Mouse (Mus musculus): ENCODE results near the gene Emilin1.
A peak's percentile ranks its signal among the peaks of the same experiment; 100 is the strongest.

Gene Emilin1

DNA sequence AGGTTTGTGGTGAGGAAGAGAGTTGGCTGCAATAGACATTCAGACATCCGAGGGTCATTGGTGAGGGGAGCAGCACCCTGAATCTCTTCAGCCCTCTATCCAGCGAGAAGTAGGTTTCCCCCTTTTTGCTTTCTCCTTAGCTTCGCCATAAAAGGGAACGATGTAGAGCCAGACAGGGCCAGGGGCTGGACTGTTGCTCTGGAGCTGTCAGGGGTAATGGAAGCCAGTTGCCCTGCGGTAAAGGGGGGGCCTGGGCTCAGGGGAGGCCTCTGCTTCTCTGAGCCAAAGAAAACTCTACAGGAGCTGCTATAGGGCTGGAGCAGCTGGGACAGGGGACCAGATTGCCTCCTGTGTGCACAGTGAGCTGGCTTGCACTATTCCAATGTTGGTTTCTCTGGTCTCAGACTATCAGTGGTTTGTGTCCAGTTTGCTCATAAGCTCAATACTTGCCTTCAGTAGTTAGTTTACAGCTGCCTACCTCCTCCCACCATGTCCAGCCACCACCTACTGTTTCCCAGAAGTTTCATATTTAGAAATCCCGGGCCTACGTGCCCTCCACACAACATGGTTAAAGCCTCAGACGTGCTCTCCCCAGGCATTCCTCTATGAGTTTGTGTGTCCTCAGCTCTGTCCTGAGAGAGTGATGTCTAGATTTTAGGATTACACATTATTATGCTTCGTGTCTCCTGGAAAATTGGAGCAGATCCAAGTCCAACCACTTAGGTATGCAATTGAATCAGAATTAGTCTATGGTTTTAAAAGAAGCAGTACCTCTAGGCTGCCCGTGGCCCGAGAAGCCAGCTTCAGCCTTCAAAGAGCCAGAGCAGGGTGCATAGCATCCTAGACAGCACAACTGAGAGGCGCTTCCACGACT lies 4.5 kb upstream of the Emilin1 start:
- no peak for DNase-seq

DNA sequence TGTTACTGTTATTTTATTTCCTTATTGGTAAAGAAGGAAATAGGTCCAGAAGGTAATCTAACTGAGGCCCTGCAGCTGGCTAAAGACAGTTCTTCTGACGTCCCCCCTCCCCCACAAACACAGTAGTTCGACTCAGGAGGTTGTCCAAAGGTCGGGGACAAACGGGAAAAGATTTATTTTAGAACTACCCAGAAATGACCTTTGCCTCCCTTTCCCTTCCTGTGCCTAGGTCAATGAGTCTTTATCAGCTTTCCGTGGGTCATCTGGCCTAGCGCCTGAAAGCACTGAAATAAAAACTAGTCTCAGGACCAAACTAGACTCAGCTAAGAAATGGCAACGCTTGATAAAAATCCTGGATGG lies 3.9 kb upstream of the Emilin1 start:
- no peak for DNase-seq

DNA sequence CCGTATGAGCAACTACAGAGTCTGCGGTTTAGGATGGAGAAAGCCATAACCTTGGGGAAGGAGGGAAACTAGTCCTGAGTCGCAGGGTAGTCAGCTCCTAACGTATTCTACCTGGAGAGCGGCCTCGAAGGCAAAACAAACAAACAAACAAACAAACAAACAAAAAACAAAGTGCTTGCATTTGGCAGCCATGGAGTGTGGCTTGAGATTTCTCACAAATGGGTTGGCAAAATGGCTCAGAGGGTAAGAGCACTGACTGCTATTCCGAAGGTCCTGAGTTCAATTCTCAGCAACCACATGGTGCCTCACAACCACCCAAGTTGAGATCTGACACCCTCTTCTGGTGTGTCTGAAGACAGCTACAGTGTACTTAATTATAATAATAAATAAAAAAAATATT lies 3.3 kb upstream of the Emilin1 start:
- no peak for DNase-seq

DNA sequence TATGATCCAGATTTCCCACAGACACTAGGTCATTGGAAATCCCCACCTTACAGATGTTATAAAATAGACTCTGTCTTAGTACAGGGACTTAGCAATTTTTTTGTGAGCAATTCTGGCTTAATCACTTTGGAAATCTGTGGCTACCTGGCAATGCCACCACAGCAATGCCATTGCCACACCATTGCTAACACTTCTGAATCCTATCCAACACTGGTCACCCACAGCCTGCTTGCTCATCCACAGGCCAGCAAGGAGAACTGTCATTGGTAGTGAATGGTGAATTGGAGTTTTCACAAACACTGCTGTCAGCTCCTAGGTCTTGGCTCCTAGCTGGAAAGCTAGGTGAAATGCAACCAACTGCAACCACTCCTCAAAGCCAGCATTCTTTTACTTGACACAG lies 2.7 kb upstream of the Emilin1 start:
- DNase-seq: no peak

DNA sequence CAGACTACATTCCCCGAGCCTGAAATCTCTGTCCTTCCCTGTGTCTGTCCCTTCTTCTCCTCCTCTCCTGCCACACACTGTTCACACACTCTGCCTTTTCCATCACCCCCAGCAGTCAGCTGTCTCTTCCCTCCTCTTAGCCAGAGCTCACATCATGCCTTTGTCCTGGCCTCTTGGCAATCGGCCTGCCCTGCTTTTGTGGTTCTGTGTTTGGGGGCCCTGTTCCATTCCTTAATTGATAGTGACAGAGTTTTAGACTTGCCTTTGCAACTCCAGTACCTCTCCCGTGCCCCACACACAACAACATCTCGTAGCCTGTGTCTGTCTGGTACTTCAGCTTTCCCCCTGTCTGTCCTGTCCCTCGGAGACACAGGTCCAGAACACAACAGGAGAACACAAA lies 1.0 kb upstream of the Emilin1 start:
- no peak for DNase-seq

DNA sequence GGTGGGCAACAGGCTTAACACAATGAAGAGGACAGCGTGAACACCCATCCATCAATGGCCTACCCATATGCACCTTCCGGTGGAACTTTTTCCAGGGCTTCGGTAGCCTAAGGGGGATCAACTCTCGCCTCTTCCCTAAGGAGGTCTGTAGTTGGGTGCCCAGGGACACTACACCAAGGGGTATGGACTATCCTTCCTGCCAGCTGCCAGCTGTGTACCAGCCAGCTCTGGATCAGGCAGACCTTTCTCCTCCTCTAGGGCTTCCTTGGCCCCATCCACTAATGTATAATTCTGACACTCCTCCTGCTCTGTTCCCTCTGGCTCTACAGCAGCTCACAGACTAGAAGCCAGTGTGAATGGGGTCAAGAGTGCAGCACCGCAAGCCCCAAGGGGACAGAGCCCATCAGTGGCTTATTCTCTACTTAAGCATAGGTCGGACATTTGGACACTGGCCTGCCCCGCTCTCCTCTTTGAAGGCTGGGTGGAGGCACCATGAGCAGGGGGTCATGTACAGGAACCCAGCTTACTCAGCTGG lies 966 bp downstream of the Emilin1 start:
- no peak for DNase-seq

DNA sequence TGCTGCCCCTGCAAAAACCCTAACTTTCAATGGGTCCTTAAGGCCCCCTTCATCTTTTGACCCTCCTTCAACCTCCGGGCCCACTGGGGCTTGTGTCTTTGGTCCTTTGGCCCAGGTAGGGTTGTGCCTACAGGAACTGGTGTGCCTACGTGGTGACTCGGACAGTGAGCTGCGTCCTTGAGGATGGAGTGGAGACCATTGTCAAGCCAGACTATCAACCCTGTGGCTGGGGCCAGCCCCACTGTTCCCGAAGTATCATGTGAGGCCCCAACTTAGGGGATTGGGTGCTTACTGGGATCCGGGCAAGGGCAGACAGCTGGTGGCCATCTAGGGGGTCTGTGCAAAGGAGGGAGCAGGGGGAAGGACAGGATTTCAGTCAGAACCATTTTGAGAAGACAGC lies 1.6 kb downstream of the Emilin1 start:
- DNase-seq: no peak

DNA sequence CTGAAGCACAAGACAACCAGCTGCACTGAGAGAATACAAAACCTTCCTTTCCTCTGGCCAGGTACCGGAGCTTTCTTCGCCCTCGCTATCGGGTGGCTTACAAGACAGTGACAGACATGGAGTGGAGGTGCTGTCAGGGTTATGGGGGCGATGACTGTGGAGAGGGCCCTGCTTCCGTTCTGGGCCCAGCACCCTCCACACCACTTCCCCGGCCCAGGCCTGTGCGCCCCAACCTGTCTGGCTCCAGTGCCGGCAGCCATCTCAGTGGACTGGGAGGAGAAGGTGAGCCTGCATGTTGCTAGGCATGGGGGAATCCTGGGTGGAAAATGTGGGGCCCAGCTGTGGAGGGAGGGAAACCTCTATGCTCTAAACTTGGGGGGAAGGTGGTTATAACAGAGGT lies 2.3 kb downstream of the Emilin1 start:
- DNase-seq: no peak

DNA sequence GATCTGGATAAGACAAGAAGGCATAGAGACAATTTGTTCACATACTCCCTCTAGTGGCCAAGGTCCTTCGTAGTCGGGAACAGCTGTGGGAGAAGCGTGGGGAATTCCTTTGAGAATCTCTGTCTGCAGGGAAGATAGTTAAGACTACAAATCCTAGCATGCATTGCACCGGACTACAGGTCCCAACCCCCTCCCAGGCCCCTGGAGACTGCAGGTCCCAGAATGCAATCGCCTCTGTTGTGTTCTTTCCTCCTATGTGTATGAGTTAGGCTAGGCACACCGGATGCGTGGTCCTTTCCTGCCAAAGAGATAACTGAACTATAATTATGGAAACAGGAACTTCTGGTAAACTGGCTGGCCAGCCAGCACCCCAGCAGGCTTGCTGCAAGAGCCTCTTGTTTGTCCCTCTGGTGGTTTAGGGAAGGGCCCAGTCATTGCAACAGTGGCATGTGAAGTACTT lies 2.8 kb downstream of the Emilin1 start:
- DNase-seq: peak; percentile 80

DNA sequence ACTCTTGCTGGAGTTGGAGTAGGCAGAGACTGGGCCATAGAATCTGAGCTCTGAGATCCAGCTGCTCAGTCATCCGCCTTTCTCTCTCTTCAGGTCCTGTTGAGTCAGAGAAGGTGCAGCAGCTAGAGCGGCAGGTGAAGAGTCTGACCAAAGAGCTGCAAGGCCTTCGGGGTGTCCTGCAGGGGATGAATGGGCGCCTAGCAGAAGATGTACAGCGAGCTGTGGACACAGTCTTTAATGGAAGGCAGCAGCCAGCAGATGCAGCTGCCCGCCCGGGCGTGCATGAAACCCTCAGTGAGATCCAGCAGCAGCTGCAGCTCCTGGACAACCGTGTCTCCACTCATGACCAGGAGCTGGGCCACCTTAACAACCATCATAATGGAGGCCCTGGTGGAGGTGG lies 3.6 kb downstream of the Emilin1 start:
- DNase-seq: no peak

DNA sequence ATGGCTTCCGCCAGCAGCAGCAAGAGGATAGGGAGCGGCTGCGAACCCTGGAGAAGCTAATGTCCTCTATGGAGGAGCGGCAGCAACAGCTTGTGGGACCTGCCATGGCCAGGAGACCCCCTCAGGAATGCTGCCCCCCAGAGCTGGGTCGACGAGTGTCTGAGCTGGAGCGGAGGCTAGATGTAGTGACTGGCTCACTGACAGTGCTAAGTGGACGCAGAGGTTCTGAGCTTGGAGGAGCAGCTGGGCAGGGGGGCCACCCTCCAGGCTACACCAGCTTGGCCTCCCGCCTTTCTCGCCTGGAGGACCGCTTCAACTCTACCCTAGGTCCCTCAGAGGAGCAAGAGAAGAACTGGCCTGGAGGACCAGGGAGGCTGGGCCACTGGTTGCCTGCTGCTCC lies 4.1 kb downstream of the Emilin1 start:
- no peak for DNase-seq

DNA sequence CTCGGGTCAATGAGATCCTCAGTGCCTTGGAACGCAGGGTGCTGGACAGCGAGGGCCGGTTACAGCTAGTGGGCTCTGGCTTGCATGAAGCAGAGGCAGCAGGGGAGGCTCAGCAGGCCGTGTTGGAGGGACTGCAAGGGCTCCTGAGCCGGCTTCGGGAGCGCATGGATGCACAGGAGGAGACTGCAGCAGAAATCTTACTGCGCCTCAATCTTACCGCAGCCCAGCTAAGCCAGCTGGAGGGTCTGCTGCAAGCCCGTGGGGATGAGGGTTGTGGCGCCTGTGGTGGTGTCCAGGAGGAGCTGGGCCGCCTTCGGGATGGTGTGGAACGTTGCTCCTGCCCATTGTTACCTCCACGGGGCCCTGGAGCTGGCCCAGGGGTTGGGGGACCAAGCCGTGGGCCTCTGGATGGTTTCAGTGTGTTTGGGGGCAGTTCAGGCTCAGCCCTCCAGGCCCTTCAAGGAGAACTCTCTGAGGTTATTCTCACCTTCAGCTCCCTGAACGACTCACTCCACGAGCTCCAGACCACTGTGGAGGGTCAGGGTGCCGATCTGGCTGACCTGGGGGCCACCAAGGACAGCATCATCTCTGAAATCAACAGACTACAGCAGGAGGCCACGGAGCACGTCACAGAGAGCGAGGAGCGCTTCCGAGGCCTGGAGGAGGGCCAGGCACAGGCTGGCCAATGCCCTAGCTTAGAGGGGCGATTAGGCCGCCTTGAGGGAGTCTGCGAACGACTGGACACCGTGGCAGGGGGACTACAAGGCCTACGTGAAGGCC lies 4.9 kb downstream of the Emilin1 start:
- no peak for DNase-seq

DNA sequence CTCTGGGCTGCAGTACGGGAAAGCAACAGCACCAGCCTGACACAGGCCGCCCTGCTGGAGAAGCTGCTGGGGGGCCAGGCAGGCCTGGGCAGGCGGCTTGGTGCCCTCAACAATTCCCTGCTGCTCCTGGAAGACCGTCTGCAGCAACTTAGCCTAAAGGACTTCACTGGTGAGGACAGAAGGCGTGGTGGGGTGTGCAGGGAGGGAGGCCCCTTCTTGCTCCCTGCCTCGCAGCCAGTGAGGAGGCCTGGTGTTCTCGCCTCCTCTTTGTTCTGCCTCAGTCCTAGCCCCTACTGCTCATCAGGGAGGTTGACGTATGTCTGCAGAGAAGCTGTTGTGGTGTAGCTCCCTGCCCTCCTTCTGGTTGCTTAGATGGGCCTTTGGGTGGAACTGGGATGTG lies 5.5 kb downstream of the Emilin1 start:
- DNase-seq: no peak

DNA sequence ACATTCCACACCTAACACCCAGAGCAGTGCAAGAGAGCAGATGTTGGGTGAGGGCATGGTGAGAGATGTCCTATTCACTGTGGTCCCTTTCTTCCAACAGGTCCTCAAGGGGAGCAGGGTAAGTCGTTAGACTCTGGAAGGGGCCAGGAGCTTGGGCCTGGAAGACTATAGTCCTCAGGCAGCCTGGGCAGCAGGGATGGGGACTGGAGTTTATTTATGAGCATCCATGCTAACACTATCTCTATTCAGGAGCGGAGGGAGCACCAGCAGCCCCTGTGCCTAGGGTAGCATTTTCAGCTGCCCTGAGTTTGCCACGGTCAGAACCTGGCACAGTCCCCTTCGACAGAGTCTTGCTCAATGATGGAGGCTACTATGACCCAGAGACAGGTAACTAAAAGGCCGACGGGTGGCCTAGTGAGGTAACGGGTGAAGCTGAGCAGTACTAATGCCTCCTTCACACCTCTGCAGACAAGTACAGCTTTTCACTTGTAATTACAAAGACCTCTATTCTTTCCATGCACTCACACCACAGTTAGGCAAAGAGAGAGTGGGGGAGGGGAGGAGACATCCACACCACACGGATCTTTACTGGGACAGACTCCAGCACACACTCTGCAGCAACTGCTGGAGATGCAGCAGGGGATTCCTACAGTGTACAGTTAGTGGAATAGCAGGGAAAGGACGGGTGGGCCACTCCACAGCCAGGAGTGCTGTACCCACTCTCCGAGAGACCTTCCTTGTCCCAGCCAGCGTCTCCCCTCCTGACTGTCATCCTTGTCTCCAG lies 6.8 kb downstream of the Emilin1 start:
- DNase-seq: no peak

DNA sequence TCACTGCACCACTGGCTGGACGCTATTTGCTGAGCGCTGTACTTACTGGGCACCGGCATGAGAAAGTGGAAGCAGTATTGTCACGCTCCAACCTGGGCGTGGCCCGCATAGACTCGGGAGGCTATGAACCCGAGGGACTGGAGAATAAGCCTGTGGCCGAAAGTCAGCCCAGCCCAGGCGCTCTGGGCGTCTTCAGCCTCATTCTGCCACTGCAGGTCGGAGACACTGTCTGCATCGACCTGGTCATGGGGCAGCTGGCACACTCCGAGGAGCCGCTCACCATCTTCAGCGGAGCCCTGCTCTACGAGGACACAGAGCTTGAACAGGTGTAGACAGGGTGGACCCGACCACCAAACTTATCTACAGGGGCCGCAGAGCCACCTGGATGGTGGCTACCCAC lies 7.4 kb downstream of the Emilin1 start:
- DNase-seq: no peak

DNA sequence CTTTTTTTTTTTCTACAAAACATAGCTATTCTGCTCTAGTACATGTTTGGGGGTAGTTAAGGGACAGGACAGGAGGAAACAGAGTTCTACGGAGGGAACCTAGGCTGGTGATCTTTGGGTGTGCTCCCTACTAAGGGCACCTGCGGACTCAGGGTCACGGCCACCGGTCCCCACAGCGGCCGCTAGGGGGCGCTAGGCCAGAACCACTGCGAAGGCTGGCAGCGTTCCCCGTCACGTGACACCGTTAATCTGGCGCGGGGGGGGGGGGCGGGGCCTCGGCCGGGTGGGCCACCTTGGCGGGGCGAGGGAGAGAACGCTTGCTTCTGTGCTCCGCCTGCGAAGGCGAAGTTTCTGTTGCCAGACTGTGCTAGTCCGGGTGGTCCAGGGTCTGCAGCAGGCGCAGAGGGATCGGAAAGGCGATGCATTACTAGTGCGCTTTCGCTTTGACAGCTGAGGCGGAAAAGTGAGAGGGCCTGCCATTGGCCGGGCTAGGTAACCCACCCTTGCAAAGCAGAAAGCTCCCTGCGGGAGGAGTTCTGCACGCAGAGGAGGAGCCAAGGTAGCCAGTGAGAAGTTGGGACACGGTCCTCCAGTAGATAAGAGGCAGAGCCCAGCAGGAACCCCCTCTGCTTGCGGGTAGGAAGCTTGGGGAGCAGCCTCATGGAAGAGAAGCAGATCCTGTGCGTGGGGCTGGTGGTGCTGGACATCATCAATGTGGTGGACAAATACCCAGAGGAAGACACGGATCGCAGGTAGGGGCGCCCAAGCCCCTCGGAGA lies 8.2 kb downstream of the Emilin1 start, which contains the start of gene Khk:
Gene Khk, plus strand, starts transcription at position 176 of the 778 bp plus-strand sequence.
- peak; percentile 92 for DNase-seq

DNA sequence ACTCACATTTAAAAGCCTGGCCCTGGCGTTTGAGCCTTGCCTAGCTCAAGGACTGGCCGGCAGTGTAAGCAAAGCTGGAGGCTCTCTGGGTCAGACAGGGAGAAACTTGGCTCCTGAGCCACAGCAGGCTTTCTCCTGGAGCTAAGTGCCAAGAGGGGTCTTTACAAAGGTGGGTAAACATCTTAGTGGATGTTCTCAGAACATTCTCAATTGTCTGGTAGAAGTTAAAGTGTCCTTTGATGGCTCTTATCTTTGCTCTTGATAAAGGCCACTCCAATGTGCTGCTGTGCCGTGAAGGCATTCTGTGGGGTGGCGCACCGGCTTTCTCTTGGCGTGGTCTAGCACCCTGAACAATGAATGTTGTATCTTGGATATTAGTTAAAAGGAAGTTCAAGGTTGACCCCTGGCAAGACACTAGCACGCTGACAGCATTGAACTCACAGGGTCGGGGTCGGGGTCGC lies 9.4 kb downstream of the Emilin1 start:
- no peak for DNase-seq

DNA sequence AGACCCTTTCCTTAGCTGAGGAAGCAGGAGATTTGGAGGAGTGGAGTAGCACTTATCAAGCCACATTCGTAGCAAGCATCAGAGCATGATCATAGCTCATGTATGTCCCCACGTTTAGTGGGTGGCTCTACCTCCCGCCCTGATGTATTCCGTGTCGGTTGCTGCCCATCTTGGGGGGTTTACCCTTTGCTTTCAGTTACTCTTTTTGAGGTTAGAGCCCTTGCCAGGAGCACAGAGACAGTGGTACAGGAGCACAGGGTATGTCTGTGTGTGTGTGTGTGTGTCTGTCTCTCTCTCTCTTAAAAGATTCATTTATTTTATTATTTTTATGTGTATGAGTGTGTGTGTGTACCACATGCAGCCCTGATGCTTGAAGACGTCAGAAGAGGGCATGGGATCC lies 9.9 kb downstream of the Emilin1 start:
- DNase-seq: no peak

DNA sequence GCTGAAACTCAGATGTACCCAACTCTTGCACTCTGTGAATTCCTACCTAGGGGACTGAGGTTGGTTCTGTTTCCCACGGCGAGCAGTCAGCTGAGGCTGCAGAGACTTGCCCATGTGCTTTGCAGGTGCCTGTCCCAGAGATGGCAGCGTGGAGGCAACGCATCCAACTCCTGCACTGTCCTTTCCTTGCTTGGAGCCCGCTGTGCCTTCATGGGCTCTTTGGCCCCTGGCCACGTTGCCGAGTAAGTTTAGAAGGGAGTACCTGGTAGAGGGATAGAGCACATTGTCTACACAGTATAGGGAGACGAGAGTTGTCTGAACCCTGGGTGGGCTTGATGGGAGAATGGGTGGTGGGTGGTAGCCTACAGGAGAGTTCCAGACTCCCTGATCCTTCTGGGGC lies 11.4 kb downstream of the Emilin1 start:
- no peak for DNase-seq

DNA sequence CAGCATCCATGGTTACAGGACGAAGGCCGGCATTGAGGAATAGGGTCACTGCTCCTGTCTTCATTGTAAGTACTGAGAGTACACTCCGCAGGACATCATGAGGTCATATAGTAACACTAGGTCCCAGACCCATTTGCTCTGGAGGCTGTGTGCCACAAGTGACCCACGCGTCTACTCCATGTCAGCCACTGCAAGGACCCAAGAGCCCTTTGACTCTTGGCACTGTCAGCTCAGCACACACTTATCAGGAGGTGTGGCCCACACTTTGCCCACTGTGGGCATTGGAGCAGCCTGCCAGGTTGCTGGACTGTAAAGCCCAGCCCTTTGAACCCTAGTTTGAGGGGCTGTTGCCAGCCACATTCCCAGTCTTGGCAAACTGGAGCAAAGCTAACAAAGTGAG lies 12.0 kb downstream of the Emilin1 start:
- no peak for DNase-seq

DNA sequence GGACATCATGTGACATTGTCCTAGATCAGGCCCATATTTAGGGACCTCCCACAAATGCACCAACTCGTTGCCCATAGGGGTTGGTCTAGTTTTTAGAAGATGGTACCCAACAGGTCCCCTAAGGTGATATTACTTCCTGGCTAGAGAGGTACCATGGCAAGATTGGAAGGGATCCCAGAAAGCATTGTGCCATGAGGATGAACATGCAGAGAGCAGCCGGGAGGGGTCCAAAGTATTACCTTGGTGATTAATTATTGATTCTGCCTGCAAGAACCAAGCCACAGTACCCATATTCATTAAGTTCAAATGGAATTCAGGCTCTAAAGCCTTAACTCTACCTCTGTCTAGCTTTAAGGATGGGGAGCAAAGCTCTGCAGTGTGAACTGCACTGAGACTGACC lies 12.9 kb downstream of the Emilin1 start:
- DNase-seq: no peak

DNA sequence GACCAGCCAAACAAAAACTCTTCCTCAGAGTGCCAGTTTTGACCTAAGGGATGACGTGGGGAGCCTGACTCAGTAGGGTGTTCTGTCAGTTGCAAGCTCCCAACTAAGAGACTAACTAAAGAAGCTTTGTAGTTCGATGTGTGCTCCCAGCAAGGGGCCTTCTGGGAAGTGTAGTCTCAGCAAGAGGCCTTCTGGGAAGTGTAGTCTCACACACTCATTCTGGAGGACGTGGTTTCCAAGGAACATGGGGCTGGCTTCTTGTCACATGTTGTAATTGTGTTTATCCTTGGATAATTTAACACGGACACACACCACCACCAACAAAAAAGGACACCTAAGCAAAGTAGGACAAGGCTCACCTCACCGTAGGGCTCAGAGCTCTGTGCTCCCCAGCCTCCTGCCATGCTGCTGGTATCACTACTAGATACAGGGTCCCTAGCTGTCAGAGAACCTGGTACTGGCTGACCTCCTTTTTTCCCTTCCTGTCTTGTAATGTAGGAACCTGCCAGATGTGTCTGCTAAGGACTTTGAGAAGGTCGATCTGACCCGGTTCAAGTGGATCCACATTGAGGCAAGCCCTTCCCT lies 14.8 kb downstream of the Emilin1 start:
- no peak for DNase-seq
